Mouse (Mus musculus): ENCODE results near the gene Mpnd. TPM values are rescaled to one million over a fixed set of nuclear protein-coding genes. Genes with fewer than 3 reads are reported as not detected.

Mpnd gene
- polyA plus RNA-seq, 1 experiment from 2014 or later, result 20.4 TPM

GRCm38 (mm10) chr17:55986030-55986961 lies 19.2 kb upstream of the Mpnd start, which contains the start of gene Fsd1:
Gene Fsd1 (plus strand): TSS chr17:55986509.
- Histone ChIP-seq H3K27me3 (peaks cover 34% of the 10 kb centered on the region), H3K36me3 (replicated peaks) (no peaks in the 10 kb centered on the region), H3K9ac (no peak within 1 kb of the TSS), H3K4me3 (replicated peaks) (no peak within 1 kb of the TSS), H3K4me2 (0 out of 2 replicates have a peak within 1 kb of the TSS, but pooled peaks have one; percentile 23), H3K27ac (replicated peaks) (no peak within 1 kb of the TSS), H3K9me3 (replicated peaks) (no peaks in the 10 kb centered on the region), H3K4me1 (replicated peaks) (no peaks in the 10 kb centered on the region)
- 9% methylated on average over 35 of the region's 35 CpGs for WGBS (ENCODE audit: insufficient replicate concordance)
- ATAC-seq (ENCODE audit: insufficient read depth), result no peak

GRCm38 (mm10) chr17:55990278-55990898 lies 15.1 kb upstream of the Mpnd start:
- Histone ChIP-seq H3K4me3 (replicated peaks) (no peak overlapping the region), H3K36me3 (replicated peaks) (no peaks in the 10 kb centered on the region), H3K9ac (no peak overlapping the region), H3K4me1 (replicated peaks) (no peaks in the 10 kb centered on the region), H3K27me3 (peaks cover 28% of the 10 kb centered on the region), H3K4me2 (no peak overlapping the region), H3K27ac (replicated peaks) (no peak overlapping the region), H3K9me3 (replicated peaks) (no peaks in the 10 kb centered on the region)
- WGBS (ENCODE audit: insufficient replicate concordance), result 51% methylated on average over 8 of the region's 8 CpGs
- 0 out of 2 replicates have a peak, but pooled peaks have one; percentile 31 for ATAC-seq (ENCODE audit: insufficient read depth)

GRCm38 (mm10) chr17:55996007-55996406 lies 9.5 kb upstream of the Mpnd start:
- Histone ChIP-seq H3K4me3 (replicated peaks) (no peak overlapping the region), H3K4me2 (no peak overlapping the region), H3K4me1 (replicated peaks) (0 out of 2 replicates have a peak, but pooled peaks cover 7% of the 10 kb centered on the region), H3K9ac (no peak overlapping the region), H3K36me3 (replicated peaks) (no peaks in the 10 kb centered on the region), H3K27ac (replicated peaks) (no peak overlapping the region), H3K9me3 (replicated peaks) (no peaks in the 10 kb centered on the region), H3K27me3 (peaks cover 16% of the 10 kb centered on the region)
- ATAC-seq (ENCODE audit: insufficient read depth), result no peak
- 71% methylated on average over 15 of the region's 15 CpGs for WGBS (ENCODE audit: insufficient replicate concordance)

- ATAC-seq (ENCODE audit: insufficient read depth), result no peak
These were observed 5.6 kb upstream of the Mpnd start for GRCm38 (mm10) chr17:55999794-56000499.

GRCm38 (mm10) chr17:56003000-56003399 lies 2.5 kb upstream of the Mpnd start:
- 43% methylated on average over 3 of the region's 3 CpGs for WGBS (ENCODE audit: insufficient replicate concordance)
- Histone ChIP-seq H3K36me3 (replicated peaks) (no peaks in the 10 kb centered on the region), H3K9me3 (replicated peaks) (no peaks in the 10 kb centered on the region), H3K27ac (replicated peaks) (no peak overlapping the region), H3K4me3 (replicated peaks) (no peak overlapping the region), H3K27me3 (peaks cover 19% of the 10 kb centered on the region), H3K9ac (no peak overlapping the region), H3K4me2 (no peak overlapping the region), H3K4me1 (replicated peaks) (peaks cover 21% of the 10 kb centered on the region; the same call in 1 of the 2 replicates)
- no peak for ATAC-seq (ENCODE audit: insufficient read depth)

More at GRCm38 (mm10) chr17:55999794-56000499, 5.6 kb upstream of the Mpnd start:
- Histone ChIP-seq H3K9me3 (replicated peaks) (no peaks in the 10 kb centered on the region), H3K36me3 (replicated peaks) (no peaks in the 10 kb centered on the region), H3K27ac (replicated peaks) (no peak overlapping the region), H3K4me1 (replicated peaks) (0 out of 2 replicates have a peak, but pooled peaks cover 7% of the 10 kb centered on the region), H3K4me2 (peak overlapping the region; percentile 21; the same call in 1 of the 2 replicates), H3K27me3 (peaks cover 19% of the 10 kb centered on the region), H3K4me3 (replicated peaks) (no peak overlapping the region), H3K9ac (no peak overlapping the region)
- 12% methylated on average over 30 of the region's 30 CpGs for WGBS (ENCODE audit: insufficient replicate concordance)

GRCm38 (mm10) chr17:56006956-56007355 lies 1.4 kb downstream of the Mpnd start:
- Histone ChIP-seq H3K4me3 (replicated peaks) (no peak overlapping the region), H3K36me3 (replicated peaks) (no peaks in the 10 kb centered on the region), H3K9me3 (replicated peaks) (no peaks in the 10 kb centered on the region), H3K27me3 (peaks cover 9% of the 10 kb centered on the region), H3K9ac (no peak overlapping the region), H3K4me2 (0 out of 2 replicates have a peak overlapping the region, but pooled peaks have one; percentile 99), H3K4me1 (replicated peaks) (peaks cover 43% of the 10 kb centered on the region), H3K27ac (replicated peaks) (peak overlapping the region; percentile 38; the same call in 1 of the 2 replicates)
- 54% methylated on average over 10 of the region's 10 CpGs for WGBS (ENCODE audit: insufficient replicate concordance)
- ATAC-seq (ENCODE audit: insufficient read depth), result no peak

GRCm38 (mm10) chr17:56007444-56008355 lies 2.2 kb downstream of the Mpnd start:
- no peak for ATAC-seq (ENCODE audit: insufficient read depth)
- 39% methylated on average over 14 of the region's 14 CpGs for WGBS (ENCODE audit: insufficient replicate concordance)
- Histone ChIP-seq H3K36me3 (replicated peaks) (0 out of 2 replicates have a peak, but pooled peaks cover 5% of the 10 kb centered on the region), H3K9me3 (replicated peaks) (no peaks in the 10 kb centered on the region), H3K9ac (no peak overlapping the region), H3K4me2 (peak overlapping the region; percentile 99), H3K27me3 (peaks cover 9% of the 10 kb centered on the region), H3K4me3 (replicated peaks) (peak overlapping the region; percentile 78), H3K4me1 (replicated peaks) (peaks cover 43% of the 10 kb centered on the region), H3K27ac (replicated peaks) (peak overlapping the region; percentile 38; the same call in 1 of the 2 replicates)

- H3K4me1 ChIP-seq (replicated peaks), result peaks cover 43% of the 10 kb centered on the region
These were observed 3.0 kb downstream of the Mpnd start for GRCm38 (mm10) chr17:56008356-56009087.

GRCm38 (mm10) chr17:56009088-56009961 lies 3.8 kb downstream of the Mpnd start:
- H3K27ac ChIP-seq (replicated peaks), result peak overlapping the region; percentile 84
- WGBS (ENCODE audit: insufficient replicate concordance), result under 1% methylated on average over 62 of the region's 62 CpGs

More at GRCm38 (mm10) chr17:56008356-56009087, 3.0 kb downstream of the Mpnd start:
- ATAC-seq (ENCODE audit: insufficient read depth), result peak; percentile 78
- no peaks in the 10 kb centered on the region for H3K9me3 ChIP-seq (replicated peaks)
- H3K4me3 ChIP-seq (replicated peaks), result peak overlapping the region; percentile 78
- peak overlapping the region; percentile 69 for H3K9ac ChIP-seq
- peaks cover 10% of the 10 kb centered on the region; the same call in 1 of the 2 replicates for H3K36me3 ChIP-seq (replicated peaks)
- under 1% methylated on average over 21 of the region's 21 CpGs for WGBS (ENCODE audit: insufficient replicate concordance)
- peaks cover 9% of the 10 kb centered on the region for H3K27me3 ChIP-seq
- H3K4me2 ChIP-seq, result peak overlapping the region; percentile 99
- peak overlapping the region; percentile 84 for H3K27ac ChIP-seq (replicated peaks)

More at GRCm38 (mm10) chr17:56009088-56009961, 3.8 kb downstream of the Mpnd start:
- H3K9me3 ChIP-seq (replicated peaks), result no peaks in the 10 kb centered on the region
- H3K9ac ChIP-seq, result peak overlapping the region; percentile 69
- H3K4me1 ChIP-seq (replicated peaks), result peaks cover 43% of the 10 kb centered on the region
- H3K36me3 ChIP-seq (replicated peaks), result peaks cover 10% of the 10 kb centered on the region; the same call in 1 of the 2 replicates
- peak; percentile 89 for ATAC-seq (ENCODE audit: insufficient read depth)
- peak overlapping the region; percentile 99 for H3K4me2 ChIP-seq
- H3K27me3 ChIP-seq, result peaks cover 9% of the 10 kb centered on the region
- peak overlapping the region; percentile 78 for H3K4me3 ChIP-seq (replicated peaks)
